Mouse (Mus musculus): Measurements from ENCODE around the gene Gnao1.

DNA sequence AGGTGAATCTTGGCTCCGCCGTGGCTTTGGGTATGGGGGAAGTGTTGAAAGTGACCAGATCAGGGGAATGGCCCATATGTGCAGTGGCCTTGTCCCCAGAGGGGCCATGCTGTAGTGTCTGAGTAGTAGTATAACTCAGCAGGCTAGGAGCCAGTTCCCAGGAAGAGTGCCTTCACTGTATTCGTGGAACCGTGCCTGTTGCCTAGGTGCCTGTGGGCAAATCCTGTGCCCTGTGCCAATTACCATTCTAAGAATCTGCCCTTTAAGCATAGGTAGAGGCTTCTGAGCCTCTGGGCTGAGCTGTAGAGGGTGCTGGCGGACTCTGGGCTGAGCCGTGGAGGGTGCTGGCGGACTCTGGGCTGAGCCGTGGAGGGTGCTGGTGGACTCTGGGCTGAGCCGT lies 148.6 kb downstream of the Gnao1 start:
- TF ChIP-seq CTCF (IDR thresholded peaks at IDR 0.05; ENCODE audit: low read depth, low read length) (no peak), POLR2A (IDR thresholded peaks at IDR 0.05; ENCODE audit: borderline replicate concordance, low read depth, low read length) (no peak)
